Mouse (Mus musculus) liver, adult 10 weeks (tissue): ENCODE measurements around the gene Pou4f1. TPM values are rescaled to one million over a fixed set of nuclear protein-coding genes. Genes with fewer than 3 reads are reported as not detected.

Experiments
- polyA plus RNA-seq: library from polyadenylated mRNA; stranded (reverse); fragments of 350-450 nt; fragmentation: Illumina TruSeq; extraction: RNeasy Lipid Tissue Mini Kit (QIAGEN cat#74804); gene quantifications from one replicate; pipeline ENCODE4 v1.2.3, GENCODE M21; 2014; ENCODE audit warnings: low read depth, low replicate concordance

Pou4f1 gene
- polyA plus RNA-seq, result 0.37 TPM

DNA sequence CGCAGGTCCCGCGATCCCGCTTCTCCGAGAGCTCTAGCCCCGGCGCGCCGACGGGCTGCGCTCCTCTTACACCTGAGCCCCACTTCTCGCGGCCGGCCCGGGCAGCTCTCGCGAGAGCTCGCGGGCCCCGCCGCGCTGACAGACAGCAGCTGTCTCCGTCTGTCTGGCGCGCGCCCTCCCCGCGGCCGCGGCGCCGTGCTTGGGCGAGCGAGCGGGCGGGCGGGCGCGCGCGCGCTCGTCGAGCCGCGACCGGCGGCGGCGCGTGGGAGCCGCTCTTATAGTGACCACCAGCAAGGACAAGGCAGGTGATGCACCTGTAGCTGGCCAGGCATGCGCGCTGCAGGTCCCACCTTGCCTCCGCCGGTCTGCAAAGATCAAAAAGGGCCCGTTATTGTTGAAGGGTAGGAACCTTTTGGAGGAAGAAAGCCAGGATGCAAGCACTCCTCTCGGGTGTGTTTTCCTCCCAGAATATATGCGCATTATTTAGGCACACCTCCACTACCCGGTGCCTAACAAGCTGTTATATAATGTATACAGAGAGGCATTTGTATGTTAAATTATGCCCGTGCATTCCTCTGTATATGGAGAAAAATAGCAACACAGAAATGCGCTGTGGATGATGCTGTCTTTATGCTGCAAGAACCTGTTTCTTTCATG, at the start of gene Pou4f1:
Gene Pou4f1, minus strand, starts transcription at position 34 of the 657 bp plus-strand sequence.

Other genes with a start within 250 kb of the Pou4f1 start
- 1.0 TPM for gene Rnf219, start 54.6 kb upstream of the Pou4f1 start, polyA plus RNA-seq